Mouse (Mus musculus): ENCODE measurements around the gene Slc15a2.

GRCm38 (mm10) chr16:36770191-36770771, 14.5 kb downstream of the Slc15a2 start:
- no peak for TF ChIP-seq CTCF (IDR thresholded peaks at IDR 0.05; ENCODE audit: low read depth, low read length)
- TF ChIP-seq GATA1 (IDR thresholded peaks at IDR 0.05; ENCODE audit: borderline replicate concordance, low read length), result no peak
- no peak for TF ChIP-seq POLR2AphosphoS5 (IDR thresholded peaks at IDR 0.05; ENCODE audit: insufficient replicate concordance, low read depth, low read length)
- TF ChIP-seq TAL1 (conservative IDR thresholded peaks at IDR 0.05; ENCODE audit: low read depth, low read length), result no peak
- TF ChIP-seq GATA2 (IDR thresholded peaks at IDR 0.05; ENCODE audit: borderline replicate concordance, low read depth, low read length), result no peak

All from G1E (cell line).